8 mouse cellular contexts compared by ENCODE assay signal in the genomic region with DNA sequence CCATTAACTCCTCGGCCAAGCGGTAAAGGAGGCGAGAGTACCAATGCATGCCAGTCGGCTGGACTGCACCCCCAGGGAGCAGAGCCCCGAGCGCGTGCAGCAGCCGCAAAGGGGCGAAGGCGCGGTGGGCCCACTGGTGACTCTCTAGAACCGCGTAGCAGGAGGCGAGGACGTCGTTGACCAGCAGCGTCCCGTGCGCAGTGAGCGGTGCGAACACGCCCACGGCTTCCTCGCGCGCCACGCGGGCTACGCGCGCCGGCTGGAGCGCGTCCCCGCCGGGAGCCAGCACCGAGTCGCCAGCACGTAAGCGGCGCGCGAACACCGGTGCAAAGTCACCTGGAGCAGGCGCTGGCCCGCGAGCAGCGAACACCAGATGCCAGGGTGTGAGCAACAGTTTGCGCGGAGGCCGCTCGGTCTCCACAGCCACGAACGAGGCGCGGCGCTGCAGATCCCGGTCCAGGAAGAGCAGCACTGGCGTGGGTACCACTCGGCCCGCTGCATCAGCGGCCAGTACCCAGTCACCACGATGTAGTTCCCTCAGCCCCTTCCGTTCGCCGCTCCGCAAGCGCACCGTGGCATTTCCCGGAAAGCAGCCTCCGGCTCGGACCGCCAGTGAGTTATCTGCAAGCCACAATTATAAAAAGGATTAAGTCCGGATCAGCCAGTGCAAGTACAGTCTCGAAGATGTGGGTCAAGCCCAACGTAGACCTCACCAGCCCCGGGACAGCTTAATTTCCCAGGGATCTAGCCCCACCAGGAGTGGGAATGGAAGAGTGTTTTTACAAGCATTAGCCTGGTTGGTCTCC. TPM values are rescaled to one million over a fixed set of nuclear protein-coding genes. Genes with fewer than 3 reads are reported as not detected.
DNase-seq lines count a peak whose midpoint lies in the region; ATAC-seq and TF ChIP-seq lines count a peak whose summit lies in the region.

A gene (minus strand): TSS at position 601 of the 806 bp plus-strand sequence.

- no peak within 1 kb of the TSS for H3K9ac ChIP-seq in MEL (ENCODE audit: control insufficient read depth, low read depth, low read length, poor library complexity, severe bottlenecking)
- H3K9ac ChIP-seq in limb, embryonic 15.5 days: peak within 1 kb of the TSS; percentile 39
- peak within 1 kb of the TSS; percentile 42; the same call in 1 of the 2 replicates for H3K9ac ChIP-seq in midbrain, postnatal 0 days (replicated peaks; ENCODE audit: low read length, poor library complexity, severe bottlenecking)

- no peaks in the 10 kb centered on the region for H3K79me2 ChIP-seq in MEL (ENCODE audit: control insufficient read depth, insufficient read depth, low read length, poor library complexity)

- peak; percentile 64 for DNase-seq in kidney, adult 18-20 months
- DNase-seq in kidney, adult 9 months: no peak
- no peak for DNase-seq in MEL (ENCODE audit: low read depth, low spot score)
- DNase-seq in embryo, embryonic 11 days: peak; percentile 52
- DNase-seq in hindbrain, embryonic 10.5 days (ENCODE audit: low spot score): peak; percentile 60
- DNase-seq in midbrain, postnatal 0 days (ENCODE audit: low spot score): no peak
- DNase-seq in testis, postnatal 14 days (ENCODE audit: low spot score): no peak

- H3K36me3 ChIP-seq in MEL (ENCODE audit: control insufficient read depth in 1 of 2, insufficient read depth in 2 of 2, low read length in 2 of 2): peaks cover 0 to 4% of the 10 kb centered on the region in 2 experiments; a peak in 2 of 4 replicates
- H3K36me3 ChIP-seq in hindbrain, embryonic 10.5 days: no peaks in the 10 kb centered on the region
- H3K36me3 ChIP-seq in limb, embryonic 15.5 days: no peaks in the 10 kb centered on the region
- no peaks in the 10 kb centered on the region for H3K36me3 ChIP-seq in midbrain, postnatal 0 days (ENCODE audit: insufficient read depth, low read length)

- no peak within 1 kb of the TSS for H3K4me3 ChIP-seq in MEL (ENCODE audit: control insufficient read depth in 1 of 2, insufficient read depth in 1 of 2, low read depth in 2 of 2, low read length in 2 of 2)
- peak within 1 kb of the TSS; percentile 58 for H3K4me3 ChIP-seq in hindbrain, embryonic 10.5 days
- peak within 1 kb of the TSS; percentile 50 for H3K4me3 ChIP-seq in limb, embryonic 15.5 days
- H3K4me3 ChIP-seq in midbrain, postnatal 0 days (ENCODE audit: low read depth, low read length): peak within 1 kb of the TSS; percentile 53

- H3K27ac ChIP-seq in MEL (ENCODE audit: control insufficient read depth, low read depth, low read length): no peak within 1 kb of the TSS
- peak within 1 kb of the TSS; percentile 86 for H3K27ac ChIP-seq in hindbrain, embryonic 10.5 days
- H3K27ac ChIP-seq in limb, embryonic 15.5 days: no peak within 1 kb of the TSS
- no peak within 1 kb of the TSS for H3K27ac ChIP-seq in midbrain, postnatal 0 days (ENCODE audit: low read depth, low read length)

- H3K27me3 ChIP-seq in MEL (ENCODE audit: control insufficient read depth in 1 of 2, insufficient read depth in 2 of 2, low read length in 2 of 2): peaks cover 0 to 3% of the 10 kb centered on the region in 2 experiments; a peak in 2 of 4 replicates
- H3K27me3 ChIP-seq in hindbrain, embryonic 10.5 days (ENCODE audit: insufficient read depth, poor library complexity, severe bottlenecking): peaks cover 88% of the 10 kb centered on the region
- peaks cover 74% of the 10 kb centered on the region for H3K27me3 ChIP-seq in limb, embryonic 15.5 days
- H3K27me3 ChIP-seq in midbrain, postnatal 0 days (ENCODE audit: insufficient read depth, low read length): peaks cover 51% of the 10 kb centered on the region

- no peak for ATAC-seq in limb, embryonic 15.5 days (ENCODE audit: insufficient number of reproducible peaks, low FRiP score, low TSS enrichment, low read depth)
- no peak; the same call in 1 of the 2 replicates for ATAC-seq in midbrain, postnatal 0 days (ENCODE audit: low FRiP score)

- under 1% methylated on average over 77 of the region's 77 CpGs for WGBS in hindbrain, embryonic 10.5 days
- WGBS in limb, embryonic 15.5 days: under 1% methylated on average over 77 of the region's 77 CpGs
- under 1% methylated on average over 72 of the region's 77 CpGs for WGBS in midbrain, postnatal 0 days

- H3K4me2 ChIP-seq in limb, embryonic 15.5 days: peak within 1 kb of the TSS; percentile 98
- H3K4me2 ChIP-seq in midbrain, postnatal 0 days (ENCODE audit: low read depth, low read length, poor library complexity, severe bottlenecking): peak within 1 kb of the TSS; percentile 98

- TF ChIP-seq RAD21 in MEL (IDR thresholded peaks at IDR 0.05; ENCODE audit: low read depth, low read length): no peak

- TF ChIP-seq POLR2A in MEL (IDR thresholded peaks at IDR 0.05; ENCODE audit: control insufficient read depth in 1 of 2, insufficient read depth in 1 of 2, low read depth in 1 of 2, low read length in 2 of 2, poor library complexity in 1 of 2): no peak

- H3K4me1 ChIP-seq in MEL (ENCODE audit: control insufficient read depth in 1 of 2, insufficient read depth in 2 of 2, low read length in 2 of 2): peaks cover 0 to 7% of the 10 kb centered on the region in 2 experiments; a peak in 2 of 4 replicates
- H3K4me1 ChIP-seq in hindbrain, embryonic 10.5 days (replicated peaks): peaks cover 59% of the 10 kb centered on the region
- peaks cover 50% of the 10 kb centered on the region for H3K4me1 ChIP-seq in limb, embryonic 15.5 days
- H3K4me1 ChIP-seq in midbrain, postnatal 0 days (ENCODE audit: insufficient read depth, low read length): peaks cover 25% of the 10 kb centered on the region

- TF ChIP-seq EP300 in MEL (IDR thresholded peaks at IDR 0.05; ENCODE audit: low read depth in 1 of 2, low read length in 2 of 2): no peak

- TF ChIP-seq CTCF in MEL (IDR thresholded peaks at IDR 0.05 in 2 of 3, conservative IDR thresholded peaks at IDR 0.05 in 1 of 3; ENCODE audit: control insufficient read depth in 1 of 3, insufficient read depth in 1 of 3, low read depth in 2 of 3, low read length in 3 of 3, poor library complexity in 1 of 3, severe bottlenecking in 1 of 3): no peak
- TF ChIP-seq CTCF in midbrain, postnatal 0 days (IDR thresholded peaks at IDR 0.05): no peak

- no peaks in the 10 kb centered on the region for H3K9me3 ChIP-seq in MEL (replicated peaks; ENCODE audit: insufficient read depth, low read length)
- no peaks in the 10 kb centered on the region for H3K9me3 ChIP-seq in hindbrain, embryonic 10.5 days
- no peaks in the 10 kb centered on the region for H3K9me3 ChIP-seq in limb, embryonic 15.5 days
- no peaks in the 10 kb centered on the region for H3K9me3 ChIP-seq in midbrain, postnatal 0 days (ENCODE audit: low read length)

TF ChIP-seq in MEL, 35 proteins besides CTCF, POLR2A, EP300 and RAD21:
- 0 out of 2 replicates have a peak, but pooled peaks have one; percentile 2 for TF ChIP-seq TAL1 (IDR thresholded peaks at IDR 0.05; ENCODE audit: low read length)
- TF ChIP-seq SIN3A (IDR thresholded peaks at IDR 0.05; ENCODE audit: low read length): no peak

RNA-seq across cellular contexts. Expression of the gene that starts here (rescaled TPM):
- 9.4 and 10.1 TPM in 2 replicates for total RNA-seq in MEL (2012; rRNA removed)
- 10 to 100 TPM in 1 of 2 experiments, not detected in 1; 16.6 TPM for polyA plus RNA-seq in MEL (2012; ENCODE audit: insufficient read depth in 1 of 2, insufficient read length in 2 of 2, low read depth in 1 of 2, low replicate concordance in 2 of 2, missing spikeins in 1 of 2)
- polyA plus RNA-seq in hindbrain, embryonic 10.5 days (2016; fragmentation: Nextera tagmentation; extraction: Ambion mirVana): 21.0 and 25.7 TPM in 2 replicates
- 14.1 and 14.2 TPM in 2 replicates for polyA plus RNA-seq in limb, embryonic 15.5 days (2015; fragmentation: Nextera tagmentation; extraction: Ambion mirVana)
- 9.4 and 10.1 TPM in 2 replicates for total RNA-seq in midbrain, postnatal 0 days (2014; rRNA removed)
- 30.7 and 31.1 TPM in 2 replicates for polyA plus RNA-seq in midbrain, postnatal 0 days (2015; fragmentation: Nextera tagmentation; extraction: Ambion mirVana)

Comparison
In these comparisons a context has a peak if more than half of its experiments do, and no peak if none do; other contexts are left out.
1. DNase-seq: peak in kidney, adult 18-20 months (single experiment), embryo, embryonic 11 days (single experiment) and hindbrain, embryonic 10.5 days (single experiment); none in kidney, adult 9 months (single experiment), MEL (single experiment), midbrain, postnatal 0 days (single experiment) and testis, postnatal 14 days (single experiment).
2. H3K4me3 ChIP-seq: peak in hindbrain, embryonic 10.5 days (single experiment), limb, embryonic 15.5 days (single experiment) and midbrain, postnatal 0 days (single experiment); none in MEL (0 of 2).